In the genomic region with DNA sequence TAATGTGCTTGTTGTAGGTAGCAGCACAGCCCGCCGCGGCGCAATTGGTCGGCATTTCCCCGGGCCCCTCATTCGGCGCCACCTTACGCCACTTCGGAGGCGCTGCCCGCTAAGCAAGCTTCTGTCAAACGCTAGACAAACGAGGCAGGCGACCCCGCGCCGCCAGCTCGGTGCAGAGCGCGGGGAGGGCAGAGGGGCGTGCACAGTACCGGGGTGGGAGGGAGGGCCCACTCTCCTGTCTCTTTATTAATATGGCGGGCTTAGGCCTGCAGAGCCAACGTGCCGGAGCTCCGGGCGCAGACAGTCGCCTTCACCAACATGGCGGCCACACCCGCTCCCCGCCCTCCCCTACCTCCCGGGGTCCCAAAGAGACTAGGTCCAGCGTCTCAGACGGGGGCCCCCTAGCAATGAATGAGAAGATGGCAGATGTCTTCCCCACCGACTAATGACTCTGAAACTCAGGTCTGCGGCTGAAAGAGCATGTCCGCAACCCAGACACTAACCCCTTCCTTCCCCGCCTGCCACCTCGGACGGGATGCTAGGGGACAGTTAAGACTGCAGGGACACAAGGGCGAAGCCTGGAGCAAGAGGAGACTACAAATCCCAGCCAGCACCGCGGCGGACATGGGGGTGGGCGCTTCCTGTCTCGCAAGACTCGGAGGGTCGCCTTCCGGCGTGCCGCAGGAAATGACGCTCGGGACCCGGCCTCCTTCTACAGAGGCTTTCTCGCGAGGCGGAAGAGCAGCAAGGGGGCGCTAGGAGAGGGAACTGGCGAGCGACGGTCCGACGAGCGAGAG, we compare ENCODE assay signal across 8 mouse cellular contexts. TPM values are rescaled to one million over a fixed set of nuclear protein-coding genes. Genes with fewer than 3 reads are reported as not detected.
DNase-seq lines count a peak whose midpoint lies in the region; ATAC-seq and TF ChIP-seq lines count a peak whose summit lies in the region.

Thap2 (minus strand) TSS at position 223 of the 797 bp plus-strand sequence.
Zfc3h1 (plus strand) TSS at position 739 of the 797 bp plus-strand sequence.

- intact Hi-C loops in heart, postnatal 25 days (cut with DNase I): loop anchor here (1.0 to 10.0 kb wide), 4 partner anchors 22 to 933 kb away; partner anchors contain the start of genes Rab21 and Tmem19

- peaks cover 5 to 8% of the 10 kb centered on the region in 2 experiments; a peak in 1 of 4 replicates for H3K4me1 ChIP-seq in ES-E14 (ENCODE audit: control insufficient read depth in 2 of 2, insufficient read depth in 2 of 2, low read length in 2 of 2, poor library complexity in 1 of 2)
- H3K4me1 ChIP-seq in forebrain, embryonic 15.5 days: peaks cover 53% of the 10 kb centered on the region
- peaks cover 5% of the 10 kb centered on the region; the same call in 1 of the 2 replicates for H3K4me1 ChIP-seq in lung, adult 2 months (ENCODE audit: control insufficient read depth, insufficient read depth, low read length)

- in situ Hi-C loops in ES-E14 (cut with MboI; ENCODE audit: low sequenced_read_pairs in 2 of 2, unreplicated experiment in 2 of 2): no loop called here

- DNase-seq in ES-E14 (ENCODE audit: low read depth, low spot score): peak; percentile 95
- DNase-seq in cerebellum, adult 11-12 months: peak; percentile 99
- peak; percentile 98 for DNase-seq in heart, postnatal 25 days (ENCODE audit: low spot score)
- DNase-seq in layer of hippocampus, adult 18-20 months (ENCODE audit: low spot score in 2 of 2): peak; percentile 98 to 99
- DNase-seq in lung, adult 2 months: peak; percentile 97
- DNase-seq in thymus, adult 18-20 months: peak; percentile 97 to 98

- no peaks in the 10 kb centered on the region for H3K27me3 ChIP-seq in forebrain, embryonic 15.5 days

- peaks cover 2% of the 10 kb centered on the region; the same call in 1 of the 2 replicates for H3K36me3 ChIP-seq in ES-E14 (ENCODE audit: control insufficient read depth, insufficient read depth, low read length, poor library complexity, severe bottlenecking)
- 0 out of 2 replicates have a peak, but pooled peaks cover 5% of the 10 kb centered on the region for H3K36me3 ChIP-seq in forebrain, embryonic 15.5 days

- H3K9me3 ChIP-seq in ES-E14 (ENCODE audit: control insufficient read depth, insufficient read depth, low read depth, low read length): no peaks in the 10 kb centered on the region
- H3K9me3 ChIP-seq in forebrain, embryonic 15.5 days: no peaks in the 10 kb centered on the region

- H3K27ac ChIP-seq in ES-E14 (ENCODE audit: insufficient read depth, low read depth, low read length, poor library complexity, severe bottlenecking): peak within 1 kb of the TSS; percentile 81
- peak within 1 kb of the TSS; percentile 98 for H3K27ac ChIP-seq in forebrain, embryonic 15.5 days (replicated peaks)

- WGBS in forebrain, embryonic 15.5 days: under 1% methylated on average over 65 of the region's 65 CpGs
- under 1% methylated on average over 65 of the region's 65 CpGs for WGBS in lung, adult 2 months

- ATAC-seq in forebrain, embryonic 15.5 days (replicated peaks): peak; percentile 98
- peak; percentile 93 for ATAC-seq in neutrophil, adult 5-6 weeks (ENCODE audit: extremely low read depth, insufficient number of reproducible peaks, low FRiP score, poor library complexity, severe bottlenecking)

- peak; percentile 73 for TF ChIP-seq POLR2A in lung, adult 2 months (IDR thresholded peaks at IDR 0.05; ENCODE audit: borderline replicate concordance, extremely low read depth, low read depth, low read length)

- H3K4me3 ChIP-seq in ES-E14 (ENCODE audit: insufficient read depth in 1 of 2, low read depth in 1 of 2, low read length in 2 of 2, poor library complexity in 1 of 2, severe bottlenecking in 1 of 2): peak within 1 kb of the TSS; percentile 75 to 81
- peak within 1 kb of the TSS; percentile 57 for H3K4me3 ChIP-seq in forebrain, embryonic 15.5 days
- peak within 1 kb of the TSS; percentile 91 for H3K4me3 ChIP-seq in lung, adult 2 months (replicated peaks; ENCODE audit: extremely low read depth, low read depth, low read length)

- peak; percentile 21; the same call in 1 of the 2 replicates for TF ChIP-seq CTCF in lung, adult 2 months (IDR thresholded peaks at IDR 0.05; ENCODE audit: insufficient read depth, low read length)

- H3K4me2 ChIP-seq in forebrain, embryonic 15.5 days (replicated peaks): peak within 1 kb of the TSS; percentile 69

- H3K9ac ChIP-seq in ES-E14 (ENCODE audit: insufficient read depth, low read depth, low read length, poor library complexity, severe bottlenecking): peak within 1 kb of the TSS; percentile 91
- H3K9ac ChIP-seq in forebrain, embryonic 15.5 days (replicated peaks): peak within 1 kb of the TSS; percentile 94

TF ChIP-seq in ES-E14, 5 proteins besides CTCF, POLR2A, EP300 and RAD21:
- TF ChIP-seq HCFC1 (IDR thresholded peaks at IDR 0.05; ENCODE audit: borderline replicate concordance, insufficient read depth, low read length) (peak; percentile 94), CHD2 (IDR thresholded peaks at IDR 0.05; ENCODE audit: low read depth, low read length) (peak; percentile 90), ZNF384 (IDR thresholded peaks at IDR 0.05; ENCODE audit: low read depth, low read length) (no peak)

RNA-seq across cellular contexts. Expression of gene Thap2, which starts in this region (rescaled TPM):
- 4.4 and 7.5 TPM in 2 replicates for total RNA-seq in ES-E14 (2012; rRNA removed)
- polyA plus RNA-seq in forebrain, embryonic 15.5 days (2015; fragmentation: Nextera tagmentation; extraction: Ambion mirVana): 29.4 and 33.3 TPM in 2 replicates
- total RNA-seq in heart, postnatal 25 days (2021): 1 to 10 TPM; 7.8 to 9.4 TPM
- total RNA-seq in layer of hippocampus, adult 18-20 months (2021): 10 to 100 TPM; 13.8 to 14.7 TPM
- polyA plus RNA-seq in lung, adult 2 months (2012; rRNA removed): 6.1 and 6.2 TPM in 2 replicates
- 8.1 and 8.7 TPM in 2 replicates for total RNA-seq in neutrophil, adult 5-6 weeks (2017)

RNA-seq across cellular contexts. Expression of gene Zfc3h1, which starts in this region (rescaled TPM):
- 27.0 and 31.3 TPM in 2 replicates for total RNA-seq in ES-E14 (2012; rRNA removed)
- 17.2 and 18.6 TPM in 2 replicates for polyA plus RNA-seq in forebrain, embryonic 15.5 days (2015; fragmentation: Nextera tagmentation; extraction: Ambion mirVana)
- 10 to 100 TPM; 11.6 to 17.2 TPM for total RNA-seq in heart, postnatal 25 days (2021)
- 10 to 100 TPM; 40.0 to 46.7 TPM for total RNA-seq in layer of hippocampus, adult 18-20 months (2021)
- 11.7 and 25.6 TPM in 2 replicates for polyA plus RNA-seq in lung, adult 2 months (2012; rRNA removed)
- total RNA-seq in neutrophil, adult 5-6 weeks (2017): 116 and 127 TPM in 2 replicates

Comparison
In these comparisons a context has a peak if more than half of its experiments do, and no peak if none do; other contexts are left out.
1. Peak in every context shown above with its lines: DNase-seq, ATAC-seq, H3K4me3 ChIP-seq and H3K27ac ChIP-seq.